Mouse (Mus musculus): ENCODE measurements around the gene Sh2b2.

Sh2b2 gene

GRCm38 (mm10) chr5:136246452-136246838 lies at the start of gene Sh2b2:
Sh2b2 (minus strand) TSS chr5:136246556.
- no peak for DNase-seq

- peak; percentile 16 for DNase-seq
Observed at GRCm38 (mm10) chr5:136292971-136293418, 46.6 kb upstream of the Sh2b2 start.

- DNase-seq, result no peak
Observed at GRCm38 (mm10) chr5:136292361-136292760, 46.0 kb upstream of the Sh2b2 start.

GRCm38 (mm10) chr5:136291562-136291961 lies 45.2 kb upstream of the Sh2b2 start:
- DNase-seq, result no peak

GRCm38 (mm10) chr5:136289776-136290175 lies 43.4 kb upstream of the Sh2b2 start:
- no peak for DNase-seq

- no peak for DNase-seq
Observed at GRCm38 (mm10) chr5:136288351-136289081, 42.2 kb upstream of the Sh2b2 start.

- DNase-seq, result no peak
Observed at GRCm38 (mm10) chr5:136286566-136286965, 40.2 kb upstream of the Sh2b2 start.

- DNase-seq, result no peak
Observed at GRCm38 (mm10) chr5:136285106-136285505, 38.8 kb upstream of the Sh2b2 start.

GRCm38 (mm10) chr5:136281351-136281750 lies 35.0 kb upstream of the Sh2b2 start:
- no peak for DNase-seq

- DNase-seq, result no peak
Observed at GRCm38 (mm10) chr5:136274739-136275138, 28.4 kb upstream of the Sh2b2 start.

GRCm38 (mm10) chr5:136269937-136270336 lies 23.6 kb upstream of the Sh2b2 start:
- DNase-seq, result no peak

GRCm38 (mm10) chr5:136266077-136266476 lies 19.7 kb upstream of the Sh2b2 start:
- no peak for DNase-seq

GRCm38 (mm10) chr5:136263342-136263741 lies 17.0 kb upstream of the Sh2b2 start:
- no peak for DNase-seq

GRCm38 (mm10) chr5:136258919-136259318 lies 12.6 kb upstream of the Sh2b2 start:
- DNase-seq, result peak; percentile 68

GRCm38 (mm10) chr5:136252899-136253298 lies 6.5 kb upstream of the Sh2b2 start:
- DNase-seq, result peak; percentile 82

GRCm38 (mm10) chr5:136251004-136251403 lies 4.6 kb upstream of the Sh2b2 start:
- peak; percentile 33 for DNase-seq

GRCm38 (mm10) chr5:136248441-136248840 lies 2.1 kb upstream of the Sh2b2 start:
- DNase-seq, result no peak

- no peak for DNase-seq
Observed at GRCm38 (mm10) chr5:136245541-136246451, 560 bp downstream of the Sh2b2 start.

GRCm38 (mm10) chr5:136244762-136245540 lies 1.4 kb downstream of the Sh2b2 start:
- peak; percentile 81 for DNase-seq

- peak; percentile 13 for DNase-seq
Observed at GRCm38 (mm10) chr5:136243851-136244761, 2.2 kb downstream of the Sh2b2 start.

- no peak for DNase-seq
Observed at GRCm38 (mm10) chr5:136241161-136241560, 5.2 kb downstream of the Sh2b2 start.

GRCm38 (mm10) chr5:136240381-136240780 lies 6.0 kb downstream of the Sh2b2 start:
- no peak for DNase-seq

All from kidney, adult 18-20 months (tissue).